19 mouse cellular contexts compared by ENCODE assay signal in genomic region chr17:71098606-71099005, GRCm38 (mm10).
A peak's percentile ranks its signal among the peaks of the same experiment; 100 is the strongest.
DNase-seq lines count a peak whose midpoint lies in the region; ATAC-seq lines count a peak whose summit lies in the region.
"Had no signal": no experiment of that assay in that cellular context is flagged by ENCODE, and none has a peak within 500 bp of the region (broad histone marks: within the 10 kb centered on the region; RNA-seq: fewer than 3 reads in every experiment).

No protein-coding gene starts in this region.

- no peak overlapping the region for H3K27ac ChIP-seq in heart, embryonic 11.5 days (ENCODE audit: low read depth, low read length)
- H3K27ac ChIP-seq: embryonic facial prominence, embryonic 13.5 days; forebrain, embryonic 13.5 days; hindbrain, embryonic 15.5 days had no signal

- 0 out of 2 replicates have a peak, but pooled peaks cover 7% of the 10 kb centered on the region for H3K4me1 ChIP-seq in heart, embryonic 11.5 days (ENCODE audit: control insufficient read depth, insufficient read depth, low read length)
- H3K4me1 ChIP-seq: forebrain, embryonic 13.5 days; hindbrain, embryonic 15.5 days had no signal

- no peak for ATAC-seq in heart, embryonic 11.5 days (replicated peaks; ENCODE audit: insufficient number of reproducible peaks, low FRiP score, low TSS enrichment)
- ATAC-seq: forebrain, embryonic 13.5 days; forebrain, postnatal 0 days had no signal

- DNase-seq in heart, adult 11 months: peak; percentile 92
- DNase-seq in kidney, postnatal 14 days: peak; percentile 36
- DNase-seq in kidney, postnatal 10 days: no peak
- peak; percentile 80 for DNase-seq in lung, postnatal 10 days
- peak; percentile 84 for DNase-seq in lung, postnatal 36 days
- DNase-seq in frontal cortex, adult 2 months (ENCODE audit: extremely low spot score in 1 of 2, low spot score in 1 of 2): no peak
- DNase-seq: adrenal gland, postnatal 10 days; cerebellum, adult 11 months; cerebellum, adult 9-10 months; cerebellum, postnatal 36 days; forebrain, postnatal 0 days; gastrocnemius, adult 2 months; gastrocnemius, postnatal 36 days; heart, postnatal 36 days had no signal

- 82% methylated on average over 3 of the region's 3 CpGs for WGBS in heart, embryonic 11.5 days (ENCODE audit: insufficient replicate concordance)

- no peaks in the 10 kb centered on the region for H3K27me3 ChIP-seq in heart, embryonic 11.5 days (ENCODE audit: control insufficient read depth, insufficient read depth, low read length)
- H3K27me3 ChIP-seq: embryonic facial prominence, embryonic 13.5 days; forebrain, embryonic 13.5 days; heart, embryonic 12.5 days; hindbrain, embryonic 15.5 days had no signal

- no peak overlapping the region for H3K9ac ChIP-seq in heart, embryonic 11.5 days (ENCODE audit: low read depth, low read length)
- H3K9ac ChIP-seq: embryonic facial prominence, embryonic 13.5 days; forebrain, embryonic 13.5 days; forebrain, postnatal 0 days; heart, embryonic 12.5 days; hindbrain, embryonic 15.5 days had no signal

- H3K4me3 ChIP-seq in heart, embryonic 11.5 days (ENCODE audit: low read depth, low read length): no peak overlapping the region
- H3K4me3 ChIP-seq: embryonic facial prominence, embryonic 13.5 days; forebrain, embryonic 13.5 days; gastrocnemius, adult 2 months; heart, embryonic 12.5 days; hindbrain, embryonic 15.5 days had no signal

- no peaks in the 10 kb centered on the region for H3K9me3 ChIP-seq in heart, embryonic 11.5 days (replicated peaks; ENCODE audit: control insufficient read depth, low read length)
- H3K9me3 ChIP-seq: embryonic facial prominence, embryonic 13.5 days; forebrain, embryonic 13.5 days; heart, embryonic 12.5 days; hindbrain, embryonic 15.5 days had no signal

- H3K36me3 ChIP-seq in heart, embryonic 11.5 days (ENCODE audit: control insufficient read depth, insufficient read depth, low read length): 0 out of 2 replicates have a peak, but pooled peaks cover 4% of the 10 kb centered on the region
- H3K36me3 ChIP-seq: embryonic facial prominence, embryonic 13.5 days; hindbrain, embryonic 15.5 days had no signal

- no peak overlapping the region for H3K4me2 ChIP-seq in heart, embryonic 11.5 days
- H3K4me2 ChIP-seq: embryonic facial prominence, embryonic 13.5 days; forebrain, embryonic 13.5 days; heart, embryonic 12.5 days; hindbrain, embryonic 15.5 days had no signal

Comparison
In these comparisons a context has a peak if more than half of its experiments do, and no peak if none do; other contexts are left out.
1. DNase-seq: peak in heart, adult 11 months (single experiment), kidney, postnatal 14 days (single experiment), lung, postnatal 10 days (single experiment) and lung, postnatal 36 days (single experiment); none in kidney, postnatal 10 days (single experiment) and frontal cortex, adult 2 months (0 of 2).